Mouse (Mus musculus): ENCODE measurements around the gene B230104I21Rik.

GRCm38 (mm10) chr4:154359762-154360300 lies 23.9 kb downstream of the B230104I21Rik start:
- TF ChIP-seq CTCF (IDR thresholded peaks at IDR 0.05; ENCODE audit: low read depth), result no peak
- no peak for TF ChIP-seq EP300 (IDR thresholded peaks at IDR 0.05; ENCODE audit: low read depth)
